Mouse (Mus musculus) gastrocnemius, postnatal 4 days (tissue): ENCODE measurements around the gene Pde9a. TPM values are rescaled to one million over a fixed set of nuclear protein-coding genes. Genes with fewer than 3 reads are reported as not detected.

Experiments
- DNase-seq, 2 experiments: peaks; one replicate each; pipeline ENCODE4 v3.0.0; 2021 to 2022; ENCODE audit warnings: low spot score in 2 of 2, mixed read lengths in 2 of 2
- total RNA-seq, 2 experiments: library from RNA; stranded (reverse); gene quantifications; 2 replicates each; pipeline ENCODE4 v1.2.3; 2021

The Pde9a gene
- total RNA-seq, 2 experiments from 2014 or later: 5.0 to 6.9 TPM

DNA sequence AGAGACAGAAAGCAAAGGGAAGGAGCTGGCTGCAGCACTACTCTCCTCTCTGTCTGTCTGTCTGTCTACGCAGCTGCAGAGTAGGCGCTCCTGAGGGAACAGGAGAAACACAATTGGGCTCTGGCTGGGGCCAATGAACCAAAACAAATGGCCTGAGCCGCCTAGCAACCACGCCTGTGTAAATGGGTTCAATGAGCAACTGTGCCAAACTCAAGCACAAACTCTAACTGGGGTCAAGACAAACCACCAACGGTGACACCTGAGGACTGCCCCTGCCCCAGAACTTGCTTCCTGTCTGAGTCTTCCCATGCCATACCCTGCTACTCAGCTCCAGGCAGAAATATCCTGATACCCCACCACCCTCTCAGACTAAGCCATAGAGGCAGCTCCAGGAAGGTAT lies 119.0 kb downstream of the Pde9a start:
- no peak for DNase-seq

DNA sequence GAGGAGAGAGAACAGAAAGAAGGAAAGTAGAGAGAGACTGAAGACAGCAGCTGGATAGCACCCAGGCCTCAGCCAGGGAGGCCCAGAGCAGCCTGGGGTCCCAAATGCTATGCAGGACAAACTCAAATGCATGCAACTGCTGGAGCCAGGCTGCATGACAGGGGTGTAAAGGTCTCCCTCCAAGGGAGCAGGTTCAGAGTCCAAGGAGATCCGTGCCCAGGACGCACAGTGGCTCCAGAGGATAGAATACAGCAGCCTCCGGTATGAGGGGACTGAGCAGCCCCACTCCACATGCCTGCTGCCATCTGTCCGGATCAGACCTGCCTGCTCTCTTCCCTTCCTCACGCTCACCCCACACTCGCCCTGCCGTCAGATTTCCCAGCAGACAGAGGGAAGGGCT lies 120.3 kb downstream of the Pde9a start:
- no peak for DNase-seq

GRCm38 (mm10) chr17:31510944-31511343 lies 124.9 kb downstream of the Pde9a start:
- DNase-seq: no peak

DNA sequence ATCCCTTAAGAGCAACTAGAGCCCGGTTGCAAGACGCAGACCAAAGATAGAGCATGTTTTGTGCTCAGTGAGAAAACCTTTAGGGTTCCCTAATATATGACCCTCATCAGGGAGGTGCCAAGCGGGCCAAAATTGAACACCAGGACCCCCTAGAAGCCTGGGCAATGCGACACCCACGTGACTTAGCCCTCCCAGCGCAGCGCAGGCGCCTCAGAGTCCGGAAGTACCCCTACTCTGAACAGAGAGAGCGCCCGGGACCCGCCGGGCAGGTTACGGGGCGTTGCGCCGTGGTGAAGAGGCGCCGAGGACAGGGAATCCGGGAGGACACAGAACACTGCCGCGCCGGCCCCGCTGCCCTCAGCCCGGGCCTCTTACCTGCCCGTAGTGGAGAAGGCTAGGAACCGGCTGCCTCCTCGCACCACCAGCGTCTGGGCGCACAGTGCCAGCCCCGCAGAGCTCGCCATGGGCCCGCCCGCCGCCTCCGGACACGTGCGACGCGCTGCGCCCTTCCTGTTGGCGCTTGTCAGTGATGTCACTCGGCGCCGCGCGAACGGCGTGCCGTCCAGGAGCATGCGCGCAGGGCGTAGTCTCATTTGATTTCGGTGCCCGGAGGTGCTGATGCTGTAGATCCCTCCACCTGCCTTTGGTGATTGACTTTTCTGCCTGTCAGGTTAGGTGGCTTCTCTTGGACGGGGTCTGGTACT lies 125.9 kb downstream of the Pde9a start:
- peak; percentile 72 to 86 for DNase-seq

GRCm38 (mm10) chr17:31512593-31512992 lies 126.6 kb downstream of the Pde9a start:
- no peak for DNase-seq

GRCm38 (mm10) chr17:31514696-31515095 lies 128.7 kb downstream of the Pde9a start:
- DNase-seq: no peak

GRCm38 (mm10) chr17:31519344-31519945 lies 133.4 kb downstream of the Pde9a start:
- no peak for DNase-seq

GRCm38 (mm10) chr17:31519946-31520838 lies 134.2 kb downstream of the Pde9a start, which contains the start of the genes Wdr4 and Ndufv3:
Wdr4 (minus strand) TSS chr17:31519980.
Ndufv3 (plus strand) TSS chr17:31520115.
- peak; percentile 95 to 99 for DNase-seq

GRCm38 (mm10) chr17:31520895-31521294 lies 134.9 kb downstream of the Pde9a start:
- peak in 1 of 2 experiments; percentile 62 for DNase-seq

DNA sequence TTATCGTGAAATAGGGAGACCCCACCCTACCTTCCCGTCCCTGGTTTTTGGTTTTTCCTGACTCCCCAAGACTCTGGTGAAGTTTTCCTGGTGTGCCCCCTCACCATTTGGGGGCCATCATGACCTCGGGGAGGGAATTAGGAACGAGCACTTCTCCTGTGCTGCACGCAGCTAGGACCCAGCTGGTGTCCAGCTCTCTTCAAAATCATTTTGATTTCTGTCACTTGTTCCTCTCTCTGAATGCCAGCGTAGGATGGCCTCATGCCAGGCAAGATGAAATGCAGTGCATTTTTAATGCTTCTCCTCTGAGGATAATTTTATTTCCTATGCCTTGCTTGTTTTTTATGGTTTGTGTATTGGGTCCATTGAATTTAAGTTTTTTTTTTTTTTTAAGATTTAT lies 135.9 kb downstream of the Pde9a start:
- DNase-seq: no peak

- DNase-seq: no peak
These were observed 139.1 kb downstream of the Pde9a start for GRCm38 (mm10) chr17:31525114-31525513.

- DNase-seq: no peak
These were observed 139.8 kb downstream of the Pde9a start for GRCm38 (mm10) chr17:31525816-31526215.

Other genes with a start within 250 kb of the Pde9a start
- gene Tff2, start 241.9 kb upstream of the Pde9a start, total RNA-seq: not detected
- gene Tff1, start 220.9 kb upstream of the Pde9a start, total RNA-seq: not detected
- gene Tmprss3, start 187.2 kb upstream of the Pde9a start, total RNA-seq: not detected
- under 1 TPM; 0.10 to 0.29 TPM for gene Ubash3a, start 178.3 kb upstream of the Pde9a start, total RNA-seq
- 1 to 10 TPM; 1.8 to 2.1 TPM for gene Rsph1, start 108.8 kb upstream of the Pde9a start, total RNA-seq
- gene Slc37a1, start 99.4 kb upstream of the Pde9a start, total RNA-seq: 1 to 10 TPM; 1.4 to 2.4 TPM
- gene Wdr4, start 133.8 kb downstream of the Pde9a start, total RNA-seq: 10 to 100 TPM; 14.2 TPM
- 100 to 1,000 TPM; 385 to 388 TPM for gene Ndufv3, start 133.9 kb downstream of the Pde9a start, total RNA-seq
- 10 to 100 TPM; 22.5 to 28.9 TPM for gene Pknox1, start 178.5 kb downstream of the Pde9a start, total RNA-seq